Mouse (Mus musculus): ENCODE data around the gene Mcm5. TPM values are rescaled to one million over a fixed set of nuclear protein-coding genes. Genes with fewer than 3 reads are reported as not detected.

The Mcm5 gene
- polyA plus RNA-seq, 1 experiment from 2014 or later, result 153 TPM

- no peak for DNase-seq (ENCODE audit: low spot score)
- Histone ChIP-seq H3K4me3 (ENCODE audit: low read depth, low read length) (no peak overlapping the region), H3K27ac (ENCODE audit: low read depth) (no peak overlapping the region), H3K36me3 (ENCODE audit: control insufficient read depth, insufficient read depth, low read length) (no peaks in the 10 kb centered on the region), H3K9me3 (ENCODE audit: control insufficient read depth, low read length) (no peaks in the 10 kb centered on the region), H3K4me2 (ENCODE audit: low read length) (no peak overlapping the region), H3K27me3 (replicated peaks; ENCODE audit: control insufficient read depth, insufficient read depth, low read length) (no peaks in the 10 kb centered on the region), H3K9ac (ENCODE audit: low read length) (no peak overlapping the region), H3K4me1 (replicated peaks; ENCODE audit: control insufficient read depth, insufficient read depth, low read length) (no peaks in the 10 kb centered on the region)
- no peak for ATAC-seq (replicated peaks; ENCODE audit: low FRiP score, low TSS enrichment, low read depth)
- 86% methylated on average over 3 of the region's 3 CpGs for WGBS
These were observed 28.2 kb downstream of the Mcm5 start for GRCm38 (mm10) chr8:75137536-75137935.

DNA sequence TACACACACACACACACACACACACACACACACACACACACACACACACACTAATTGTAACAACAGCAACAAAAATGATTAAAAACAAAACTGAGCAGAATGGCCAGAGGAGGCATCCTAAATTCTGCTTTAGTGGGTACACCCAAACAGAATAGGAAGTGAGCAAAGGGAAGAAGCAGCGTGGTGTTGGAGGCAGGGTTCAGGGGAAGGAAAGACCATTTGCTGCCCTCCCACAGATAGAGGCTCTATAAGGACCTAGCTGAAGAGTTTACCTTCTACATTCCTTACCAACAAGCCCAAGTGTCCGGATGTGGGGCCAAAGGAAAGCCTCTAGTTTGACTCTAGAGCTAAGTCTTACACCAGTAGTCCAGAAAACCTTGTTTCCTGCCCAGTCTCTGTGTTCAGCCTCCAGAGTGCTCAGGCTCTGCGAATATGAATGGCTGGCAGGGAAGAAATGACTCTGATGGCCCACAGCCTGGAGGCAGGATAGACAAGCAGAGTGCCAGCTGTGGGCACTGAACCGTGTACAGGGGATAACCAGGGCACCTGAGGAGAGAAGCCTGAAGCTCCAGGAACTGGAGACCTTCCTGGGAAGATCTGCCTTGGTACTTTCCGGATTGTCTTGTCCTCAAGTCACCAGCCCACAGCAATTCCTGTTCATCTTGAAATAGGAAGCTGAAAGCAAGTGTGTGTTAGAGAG, 41.7 kb downstream of the Mcm5 start:
- no peak overlapping the region for H3K4me2 ChIP-seq (ENCODE audit: low read length)
- WGBS, result 74% methylated on average over 5 of the region's 5 CpGs

GRCm38 (mm10) chr8:75151743-75152142, 42.4 kb downstream of the Mcm5 start:
- 70% methylated on average over 4 of the region's 4 CpGs for WGBS
- DNase-seq (ENCODE audit: low spot score) (no peak), ATAC-seq (replicated peaks; ENCODE audit: low FRiP score, low TSS enrichment, low read depth) (no peak)
- no peaks in the 10 kb centered on the region for H3K27me3 ChIP-seq (replicated peaks; ENCODE audit: control insufficient read depth, insufficient read depth, low read length)
- H3K9ac ChIP-seq (ENCODE audit: low read length), result no peak overlapping the region
- H3K36me3 ChIP-seq (ENCODE audit: control insufficient read depth, insufficient read depth, low read length), result no peaks in the 10 kb centered on the region
- H3K4me1 ChIP-seq (replicated peaks; ENCODE audit: control insufficient read depth, insufficient read depth, low read length), result peaks cover 12% of the 10 kb centered on the region
- H3K9me3 ChIP-seq (ENCODE audit: control insufficient read depth, low read length), result no peaks in the 10 kb centered on the region
- no peak overlapping the region for H3K27ac ChIP-seq (ENCODE audit: low read depth)
- no peak overlapping the region for H3K4me3 ChIP-seq (ENCODE audit: low read depth, low read length)
- H3K4me2 ChIP-seq (ENCODE audit: low read length), result no peak overlapping the region

More for the DNA sequence above, 41.7 kb downstream of the Mcm5 start:
- Histone ChIP-seq H3K27me3 (replicated peaks; ENCODE audit: control insufficient read depth, insufficient read depth, low read length) (no peaks in the 10 kb centered on the region), H3K36me3 (ENCODE audit: control insufficient read depth, insufficient read depth, low read length) (no peaks in the 10 kb centered on the region), H3K4me1 (replicated peaks; ENCODE audit: control insufficient read depth, insufficient read depth, low read length) (peaks cover 12% of the 10 kb centered on the region), H3K4me3 (ENCODE audit: low read depth, low read length) (no peak overlapping the region), H3K9ac (ENCODE audit: low read length) (no peak overlapping the region), H3K27ac (ENCODE audit: low read depth) (no peak overlapping the region), H3K9me3 (ENCODE audit: control insufficient read depth, low read length) (no peaks in the 10 kb centered on the region)
- ATAC-seq (replicated peaks; ENCODE audit: low FRiP score, low TSS enrichment, low read depth) (no peak), DNase-seq (ENCODE audit: low spot score) (no peak)

DNA sequence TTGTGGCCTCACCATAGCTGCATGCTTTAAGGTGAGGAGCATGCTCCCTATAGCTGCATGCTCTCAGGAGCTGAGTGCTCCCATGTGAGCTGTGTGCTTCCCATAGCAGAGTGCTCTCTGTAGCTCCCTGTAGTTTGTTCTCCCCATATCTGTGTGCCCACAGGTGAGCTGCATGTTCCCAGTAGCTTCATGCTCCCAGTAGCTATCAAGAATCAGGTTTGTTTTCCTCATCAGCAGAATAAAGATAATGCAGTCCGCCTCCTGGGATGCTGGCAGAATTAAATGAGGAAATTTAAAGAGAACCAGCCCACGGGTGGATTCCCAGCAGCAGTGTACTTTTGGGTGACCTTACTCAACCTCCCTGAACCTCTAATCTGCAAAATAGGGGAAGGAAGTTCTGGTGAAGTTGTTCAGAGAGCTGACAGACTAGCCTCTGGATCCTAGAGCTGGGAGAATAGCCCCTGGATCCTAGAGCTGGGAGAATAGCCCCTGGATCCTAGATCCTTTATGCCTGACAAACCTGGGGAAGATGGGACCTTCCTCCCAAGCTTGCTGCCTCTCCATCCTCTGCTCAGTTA, 43.2 kb downstream of the Mcm5 start:
- Histone ChIP-seq H3K27ac (ENCODE audit: low read depth) (no peak overlapping the region), H3K36me3 (ENCODE audit: control insufficient read depth, insufficient read depth, low read length) (no peaks in the 10 kb centered on the region), H3K27me3 (replicated peaks; ENCODE audit: control insufficient read depth, insufficient read depth, low read length) (no peaks in the 10 kb centered on the region), H3K4me2 (ENCODE audit: low read length) (no peak overlapping the region), H3K9me3 (ENCODE audit: control insufficient read depth, low read length) (no peaks in the 10 kb centered on the region), H3K4me1 (replicated peaks; ENCODE audit: control insufficient read depth, insufficient read depth, low read length) (peaks cover 12% of the 10 kb centered on the region), H3K9ac (ENCODE audit: low read length) (no peak overlapping the region), H3K4me3 (ENCODE audit: low read depth, low read length) (no peak overlapping the region)
- WGBS, result 71% methylated on average over 2 of the region's 2 CpGs
- DNase-seq (ENCODE audit: low spot score), result no peak
- ATAC-seq (replicated peaks; ENCODE audit: low FRiP score, low TSS enrichment, low read depth), result no peak

- Histone ChIP-seq H3K27ac (ENCODE audit: low read depth) (no peak overlapping the region; the same call in 1 of the 2 replicates), H3K4me3 (ENCODE audit: low read depth, low read length) (no peak overlapping the region), H3K9me3 (ENCODE audit: control insufficient read depth, low read length) (no peaks in the 10 kb centered on the region), H3K4me1 (replicated peaks; ENCODE audit: control insufficient read depth, insufficient read depth, low read length) (peaks cover 12% of the 10 kb centered on the region), H3K4me2 (ENCODE audit: low read length) (no peak overlapping the region), H3K27me3 (replicated peaks; ENCODE audit: control insufficient read depth, insufficient read depth, low read length) (no peaks in the 10 kb centered on the region), H3K36me3 (ENCODE audit: control insufficient read depth, insufficient read depth, low read length) (no peaks in the 10 kb centered on the region), H3K9ac (ENCODE audit: low read length) (no peak overlapping the region)
- ATAC-seq (replicated peaks; ENCODE audit: low FRiP score, low TSS enrichment, low read depth) (0 out of 2 replicates have a peak, but pooled peaks have one; percentile 51), DNase-seq (ENCODE audit: low spot score) (no peak)
- 32% methylated on average over 5 of the region's 5 CpGs for WGBS
These were observed 45.6 kb downstream of the Mcm5 start for GRCm38 (mm10) chr8:75154855-75155478.

- ATAC-seq (replicated peaks; ENCODE audit: low FRiP score, low TSS enrichment, low read depth) (0 out of 2 replicates have a peak, but pooled peaks have one; percentile 56), DNase-seq (ENCODE audit: low spot score) (no peak)
These were observed 46.5 kb downstream of the Mcm5 start for GRCm38 (mm10) chr8:75155740-75156322.

DNA sequence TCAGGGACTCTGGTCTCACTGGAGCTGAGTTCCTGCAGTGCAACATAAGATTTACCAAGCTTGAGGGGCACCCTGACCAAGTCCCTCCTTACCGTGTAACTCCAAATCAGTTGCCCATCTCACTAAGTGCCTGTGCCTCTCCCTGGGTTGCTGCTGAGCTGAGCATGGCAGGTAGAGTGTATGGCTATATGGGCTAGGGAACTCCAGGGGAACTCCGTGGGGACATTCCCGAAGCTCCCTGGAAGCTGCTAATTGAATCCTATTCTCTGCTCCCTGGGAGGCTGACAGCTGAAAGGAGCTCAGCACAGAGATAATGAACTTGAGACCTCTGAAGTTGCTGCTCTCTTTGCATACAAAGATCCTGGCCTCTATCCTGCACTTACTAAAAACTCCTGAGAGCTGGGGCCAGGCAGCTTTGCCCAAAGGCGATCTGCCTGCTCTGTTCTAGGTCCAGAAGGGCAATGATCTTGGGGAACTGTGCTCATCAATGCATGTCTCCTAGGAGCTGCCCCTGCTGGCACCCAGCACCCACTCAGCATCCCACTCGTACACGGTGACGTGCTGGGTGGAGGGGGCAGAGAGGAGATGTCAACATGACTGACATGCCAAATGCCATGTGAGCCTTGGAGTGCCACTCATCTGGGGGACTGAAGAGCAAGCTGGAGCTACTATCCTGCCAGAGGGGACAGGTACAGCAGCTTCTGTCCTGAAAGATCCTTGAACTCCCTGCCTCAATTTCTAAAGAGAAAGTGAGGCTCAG, 48.3 kb downstream of the Mcm5 start:
- no peak for ATAC-seq (replicated peaks; ENCODE audit: low FRiP score, low TSS enrichment, low read depth)
- Histone ChIP-seq H3K27ac (ENCODE audit: low read depth) (no peak overlapping the region), H3K36me3 (ENCODE audit: control insufficient read depth, insufficient read depth, low read length) (no peaks in the 10 kb centered on the region), H3K9ac (ENCODE audit: low read length) (no peak overlapping the region), H3K4me1 (replicated peaks; ENCODE audit: control insufficient read depth, insufficient read depth, low read length) (peaks cover 12% of the 10 kb centered on the region), H3K9me3 (ENCODE audit: control insufficient read depth, low read length) (no peaks in the 10 kb centered on the region), H3K4me3 (ENCODE audit: low read depth, low read length) (no peak overlapping the region), H3K27me3 (replicated peaks; ENCODE audit: control insufficient read depth, insufficient read depth, low read length) (no peaks in the 10 kb centered on the region), H3K4me2 (ENCODE audit: low read length) (no peak overlapping the region)
- 43% methylated on average over 7 of the region's 7 CpGs for WGBS
- DNase-seq (ENCODE audit: low spot score), result no peak

More at GRCm38 (mm10) chr8:75155740-75156322, 46.5 kb downstream of the Mcm5 start:
- Histone ChIP-seq H3K27ac (ENCODE audit: low read depth) (no peak overlapping the region), H3K9ac (ENCODE audit: low read length) (no peak overlapping the region), H3K4me2 (ENCODE audit: low read length) (no peak overlapping the region), H3K4me3 (ENCODE audit: low read depth, low read length) (no peak overlapping the region), H3K36me3 (ENCODE audit: control insufficient read depth, insufficient read depth, low read length) (no peaks in the 10 kb centered on the region), H3K27me3 (replicated peaks; ENCODE audit: control insufficient read depth, insufficient read depth, low read length) (no peaks in the 10 kb centered on the region), H3K9me3 (ENCODE audit: control insufficient read depth, low read length) (no peaks in the 10 kb centered on the region), H3K4me1 (replicated peaks; ENCODE audit: control insufficient read depth, insufficient read depth, low read length) (peaks cover 12% of the 10 kb centered on the region)
- 27% methylated on average over 2 of the region's 2 CpGs for WGBS

DNA sequence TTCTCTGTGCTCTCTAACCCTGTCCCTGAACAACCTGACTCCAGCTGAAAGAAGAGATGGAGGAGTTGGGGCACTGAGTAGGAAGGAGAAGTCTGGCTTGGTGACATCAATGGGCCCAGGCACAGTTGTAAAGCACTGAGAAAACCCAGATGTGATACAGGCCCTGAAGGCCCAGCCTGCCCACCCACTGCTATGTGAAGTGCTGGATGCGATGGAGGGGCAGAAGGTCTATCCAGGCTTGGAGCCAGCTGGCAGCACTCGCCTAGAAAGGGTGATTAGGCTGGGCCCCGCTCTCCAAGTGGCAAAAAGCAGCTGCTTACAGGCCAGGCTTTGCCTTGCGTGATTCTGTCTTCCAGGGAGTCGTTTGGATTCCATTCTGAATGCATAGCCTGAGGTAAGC, 60.0 kb downstream of the Mcm5 start:
- Histone ChIP-seq H3K9me3 (ENCODE audit: control insufficient read depth, low read length) (no peaks in the 10 kb centered on the region; the same call in 1 of the 2 replicates), H3K27me3 (replicated peaks; ENCODE audit: control insufficient read depth, insufficient read depth, low read length) (no peaks in the 10 kb centered on the region), H3K27ac (ENCODE audit: low read depth) (no peak overlapping the region), H3K9ac (ENCODE audit: low read length) (no peak overlapping the region), H3K36me3 (ENCODE audit: control insufficient read depth, insufficient read depth, low read length) (no peaks in the 10 kb centered on the region), H3K4me1 (replicated peaks; ENCODE audit: control insufficient read depth, insufficient read depth, low read length) (peaks cover 9% of the 10 kb centered on the region), H3K4me3 (ENCODE audit: low read depth, low read length) (no peak overlapping the region), H3K4me2 (ENCODE audit: low read length) (no peak overlapping the region)
- ATAC-seq (replicated peaks; ENCODE audit: low FRiP score, low TSS enrichment, low read depth) (no peak), DNase-seq (ENCODE audit: low spot score) (peak; percentile 54)
- 47% methylated on average over 5 of the region's 5 CpGs for WGBS

Measured in intestine, embryonic 14.5 days (tissue).